Mouse (Mus musculus) ES-Bruce4 (cell line): ENCODE measurements at regions not wholly inside any gene's neighbourhood (a gene's known extent, or its start where the extent isn't known, plus 50 kb on each side); places are given as distances from the start of the nearest gene placed in this dataset.

Source experiments
- CTCF ChIP-seq: IDR thresholded peaks from one replicate; pipeline ENCODE4 v1.8.1; 2011; ENCODE audit warnings: low read depth, low read length
- POLR2A ChIP-seq: IDR thresholded peaks from one replicate; pipeline ENCODE4 v1.8.1; 2011; ENCODE audit warnings: low read length; ENCODE audit not compliant: insufficient read depth

- no peak for TF ChIP-seq POLR2A
- no peak for TF ChIP-seq CTCF
These were observed 119.3 kb downstream of the Cartpt start for GRCm38 (mm10) chr13:99781616-99782015.
